Mouse (Mus musculus) adrenal gland, adult (tissue): Measurements from ENCODE around the gene Smim20.
A peak's percentile ranks its signal among the peaks of the same experiment; 100 is the strongest.

Experiments
- DNase-seq, 2 experiments: peaks; one replicate each; pipeline ENCODE4 v3.0.0; 2022 to 2023; ENCODE audit warnings: low spot score in 1 of 2; ENCODE audit not compliant: inconsistent age in 2 of 2

Smim20 gene

GRCm38 (mm10) chr5:53304936-53305335 lies 38.1 kb downstream of the Smim20 start:
- DNase-seq, result no peak

- no peak for DNase-seq
Measured at GRCm38 (mm10) chr5:53306864-53307263, 40.0 kb downstream of the Smim20 start.

DNA sequence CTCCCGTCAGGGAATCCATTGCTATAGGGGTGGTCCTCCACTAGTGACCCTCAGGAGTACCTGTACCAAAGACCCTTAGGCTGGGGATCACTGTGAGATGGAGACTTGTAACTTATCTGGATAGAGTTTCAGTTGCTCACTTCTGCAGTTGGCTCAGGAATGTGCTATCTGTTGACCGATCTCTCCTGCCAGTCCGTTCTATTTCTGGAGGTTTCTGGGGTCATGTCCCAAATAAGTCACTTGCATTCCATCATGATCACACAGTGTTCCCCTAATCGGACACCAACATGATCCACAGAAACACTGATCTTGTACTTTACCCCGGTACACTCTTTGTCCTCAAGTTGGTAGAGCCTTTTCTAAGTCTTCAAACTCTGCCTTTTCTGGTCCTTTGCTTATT lies 40.6 kb downstream of the Smim20 start:
- DNase-seq, result no peak

- DNase-seq, result no peak
Measured at GRCm38 (mm10) chr5:53314404-53315167, 47.7 kb downstream of the Smim20 start.

GRCm38 (mm10) chr5:53315829-53316228 lies 48.9 kb downstream of the Smim20 start:
- DNase-seq, result no peak

- no peak for DNase-seq
Measured at GRCm38 (mm10) chr5:53317396-53317795, 50.5 kb downstream of the Smim20 start.

GRCm38 (mm10) chr5:53317885-53318466 lies 51.1 kb downstream of the Smim20 start:
- DNase-seq, result no peak

GRCm38 (mm10) chr5:53320331-53320730 lies 53.4 kb downstream of the Smim20 start:
- DNase-seq, result no peak

DNA sequence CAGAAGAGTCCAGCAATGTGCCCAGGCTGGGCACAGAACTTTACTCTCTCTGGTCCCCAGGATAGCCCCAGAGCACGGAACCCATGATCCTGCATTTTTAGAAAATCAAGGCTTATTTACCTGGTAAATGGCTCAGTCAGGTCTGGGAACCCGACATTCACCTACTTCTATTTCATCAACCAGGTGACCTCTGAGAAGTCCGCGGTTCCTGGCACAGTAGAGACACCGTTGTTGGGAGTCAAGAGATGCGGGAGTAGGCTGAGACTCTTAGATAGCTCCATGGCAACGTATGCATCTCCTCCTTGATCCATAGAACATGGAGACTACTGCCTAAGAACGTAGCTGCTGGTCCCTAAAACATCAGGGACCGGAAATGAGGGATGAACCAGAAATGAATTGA lies 55.0 kb downstream of the Smim20 start:
- no peak for DNase-seq

GRCm38 (mm10) chr5:53322471-53322870 lies 55.6 kb downstream of the Smim20 start:
- DNase-seq, result no peak

DNA sequence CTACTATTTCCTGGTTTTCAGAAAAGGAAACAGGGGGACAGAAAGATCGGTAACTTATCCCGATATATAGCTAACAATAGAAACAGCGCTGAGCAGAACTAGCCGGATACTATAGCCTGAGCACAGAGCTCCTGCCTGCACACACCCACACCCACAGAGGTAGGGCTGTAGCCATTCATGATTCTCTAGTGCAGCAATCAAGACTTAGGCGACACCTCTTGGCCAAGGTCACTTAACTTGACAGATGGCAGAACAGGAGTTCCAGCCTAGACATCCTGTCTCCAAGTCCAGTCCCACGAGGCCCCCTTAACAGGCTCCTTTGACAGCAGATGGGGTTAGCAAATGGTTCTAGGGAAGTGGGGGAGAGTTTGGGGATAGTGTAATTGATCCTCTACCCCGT lies 56.2 kb downstream of the Smim20 start:
- DNase-seq, result no peak

- DNase-seq, result no peak
Measured at GRCm38 (mm10) chr5:53324256-53324655, 57.4 kb downstream of the Smim20 start.

GRCm38 (mm10) chr5:53324791-53325190 lies 57.9 kb downstream of the Smim20 start:
- DNase-seq, result no peak

GRCm38 (mm10) chr5:53326023-53326422 lies 59.1 kb downstream of the Smim20 start:
- DNase-seq, result peak; percentile 59 to 88

- no peak for DNase-seq
Measured at GRCm38 (mm10) chr5:53326491-53326890, 59.6 kb downstream of the Smim20 start.
